Mouse (Mus musculus): ENCODE results near the gene Tdrd6. TPM values are rescaled to one million over a fixed set of nuclear protein-coding genes. Genes with fewer than 3 reads are reported as not detected.
A peak's percentile ranks its signal among the peaks of the same experiment; 100 is the strongest.

The Tdrd6 gene
- 0.04 TPM in 1 of 2 replicates, not detected in the other for polyA plus RNA-seq (2014; fragmentation: Nextera tagmentation; extraction: Ambion mirVana)

DNA sequence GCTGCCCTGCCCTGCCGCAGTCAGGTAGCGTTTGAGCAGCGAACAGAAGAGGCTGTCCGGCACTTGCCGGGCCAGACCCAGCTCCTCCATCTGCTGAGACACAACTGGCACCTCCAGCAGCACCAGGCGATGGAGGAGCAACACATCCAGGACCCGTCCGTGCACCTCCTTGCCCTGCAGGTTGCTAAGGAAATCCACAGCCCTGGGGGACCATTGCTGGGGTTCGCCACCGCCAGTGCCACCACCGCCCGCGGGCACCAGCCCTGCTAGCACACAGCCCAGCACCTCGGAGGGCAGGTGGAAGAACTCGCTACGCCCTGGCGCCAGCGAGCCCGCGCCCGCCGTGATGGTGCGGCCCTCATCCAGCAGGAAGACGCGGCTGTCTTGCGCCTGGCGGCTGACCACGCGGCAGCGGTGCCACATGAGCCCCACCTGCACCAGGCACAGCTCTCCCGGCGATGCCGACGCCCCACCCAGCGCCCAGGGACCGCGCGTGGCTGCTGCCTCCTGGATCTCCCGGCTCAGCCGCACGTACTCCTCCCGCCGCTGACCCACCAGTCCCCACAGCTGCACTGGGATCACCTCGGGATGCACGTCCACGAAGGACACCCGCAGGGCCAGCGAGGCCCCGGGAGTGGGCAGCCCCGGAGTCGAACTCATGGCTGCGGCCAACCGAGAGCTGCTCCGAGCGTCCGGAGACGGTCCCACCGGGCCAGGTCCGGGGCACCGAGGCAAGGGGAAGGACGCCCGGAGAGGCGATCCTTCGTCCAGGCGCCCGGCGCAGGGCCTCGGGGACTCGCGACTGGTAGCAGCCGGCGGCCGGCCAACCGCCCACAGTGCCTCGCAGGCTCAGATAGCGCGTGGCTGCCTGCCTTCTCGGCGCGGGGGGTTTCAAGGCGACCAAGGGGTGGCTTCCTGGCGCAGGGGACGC, at the start of gene Tdrd6:
TSS of gene Tdrd6 (minus strand) at position 804 of the 931 bp plus-strand sequence.
- peak within 1 kb of the TSS; percentile 79 for H3K4me2 ChIP-seq (ENCODE audit: low read depth, low read length)
- H3K9ac ChIP-seq (ENCODE audit: low read depth, low read length): peak within 1 kb of the TSS; percentile 52
- 2% methylated on average over 40 of the region's 83 CpGs for WGBS
- H3K9me3 ChIP-seq (ENCODE audit: control insufficient read depth, low read length): peaks cover 17% of the 10 kb centered on the region; the same call in 1 of the 2 replicates
- peaks cover 6% of the 10 kb centered on the region; the same call in 1 of the 2 replicates for H3K4me1 ChIP-seq (ENCODE audit: control insufficient read depth, insufficient read depth, low read length)
- peak within 1 kb of the TSS; percentile 46 for H3K4me3 ChIP-seq (ENCODE audit: low read depth, low read length)
- no peak within 1 kb of the TSS for H3K27ac ChIP-seq (replicated peaks; ENCODE audit: low read depth, low read length)
- DNase-seq (ENCODE audit: low spot score): no peak
- no peaks in the 10 kb centered on the region for H3K36me3 ChIP-seq (ENCODE audit: control insufficient read depth, insufficient read depth, low read length)
- peaks cover 38% of the 10 kb centered on the region for H3K27me3 ChIP-seq (replicated peaks; ENCODE audit: control insufficient read depth, insufficient read depth, low read length)
- peak; percentile 50; the same call in 1 of the 2 replicates for ATAC-seq (ENCODE audit: low read depth)

GRCm38 (mm10) chr17:43677317-43677716, 47.2 kb upstream of the Tdrd6 start:
- WGBS: 44% methylated on average over 1 of the region's 1 CpGs
- ATAC-seq (ENCODE audit: low read depth) (no peak), DNase-seq (ENCODE audit: low spot score) (no peak)

GRCm38 (mm10) chr17:43676241-43676640, 46.1 kb upstream of the Tdrd6 start:
- Histone ChIP-seq H3K36me3 (ENCODE audit: control insufficient read depth, insufficient read depth, low read length) (peaks cover 12% of the 10 kb centered on the region), H3K27me3 (replicated peaks; ENCODE audit: control insufficient read depth, insufficient read depth, low read length) (no peaks in the 10 kb centered on the region), H3K27ac (replicated peaks; ENCODE audit: low read depth, low read length) (no peak overlapping the region), H3K4me2 (ENCODE audit: low read depth, low read length) (no peak overlapping the region), H3K4me3 (ENCODE audit: low read depth, low read length) (no peak overlapping the region), H3K9ac (ENCODE audit: low read depth, low read length) (no peak overlapping the region), H3K9me3 (ENCODE audit: control insufficient read depth, low read length) (no peaks in the 10 kb centered on the region), H3K4me1 (ENCODE audit: control insufficient read depth, insufficient read depth, low read length) (no peaks in the 10 kb centered on the region)
- ATAC-seq (ENCODE audit: low read depth) (no peak), DNase-seq (ENCODE audit: low spot score) (no peak)
- 88% methylated on average over 1 of the region's 1 CpGs for WGBS

More at GRCm38 (mm10) chr17:43677317-43677716, 47.2 kb upstream of the Tdrd6 start:
- Histone ChIP-seq H3K4me1 (ENCODE audit: control insufficient read depth, insufficient read depth, low read length) (no peaks in the 10 kb centered on the region), H3K27me3 (replicated peaks; ENCODE audit: control insufficient read depth, insufficient read depth, low read length) (no peaks in the 10 kb centered on the region), H3K9me3 (ENCODE audit: control insufficient read depth, low read length) (no peaks in the 10 kb centered on the region), H3K4me3 (ENCODE audit: low read depth, low read length) (no peak overlapping the region), H3K4me2 (ENCODE audit: low read depth, low read length) (no peak overlapping the region), H3K9ac (ENCODE audit: low read depth, low read length) (no peak overlapping the region), H3K36me3 (ENCODE audit: control insufficient read depth, insufficient read depth, low read length) (peaks cover 12% of the 10 kb centered on the region), H3K27ac (replicated peaks; ENCODE audit: low read depth, low read length) (no peak overlapping the region)

- H3K4me1 ChIP-seq (ENCODE audit: control insufficient read depth, insufficient read depth, low read length): no peaks in the 10 kb centered on the region
- H3K9me3 ChIP-seq (ENCODE audit: control insufficient read depth, low read length): no peaks in the 10 kb centered on the region
- H3K4me2 ChIP-seq (ENCODE audit: low read depth, low read length): no peak overlapping the region
- H3K27me3 ChIP-seq (replicated peaks; ENCODE audit: control insufficient read depth, insufficient read depth, low read length): no peaks in the 10 kb centered on the region
- H3K9ac ChIP-seq (ENCODE audit: low read depth, low read length): no peak overlapping the region
- no peak overlapping the region for H3K27ac ChIP-seq (replicated peaks; ENCODE audit: low read depth, low read length)
- H3K4me3 ChIP-seq (ENCODE audit: low read depth, low read length): no peak overlapping the region
- WGBS: 67% methylated on average over 1 of the region's 1 CpGs
- peaks cover 3% of the 10 kb centered on the region; the same call in 1 of the 2 replicates for H3K36me3 ChIP-seq (ENCODE audit: control insufficient read depth, insufficient read depth, low read length)
- DNase-seq (ENCODE audit: low spot score): no peak
- ATAC-seq (ENCODE audit: low read depth): 0 out of 2 replicates have a peak, but pooled peaks have one; percentile 30
Observed at GRCm38 (mm10) chr17:43675228-43675627, 45.1 kb upstream of the Tdrd6 start.

DNA sequence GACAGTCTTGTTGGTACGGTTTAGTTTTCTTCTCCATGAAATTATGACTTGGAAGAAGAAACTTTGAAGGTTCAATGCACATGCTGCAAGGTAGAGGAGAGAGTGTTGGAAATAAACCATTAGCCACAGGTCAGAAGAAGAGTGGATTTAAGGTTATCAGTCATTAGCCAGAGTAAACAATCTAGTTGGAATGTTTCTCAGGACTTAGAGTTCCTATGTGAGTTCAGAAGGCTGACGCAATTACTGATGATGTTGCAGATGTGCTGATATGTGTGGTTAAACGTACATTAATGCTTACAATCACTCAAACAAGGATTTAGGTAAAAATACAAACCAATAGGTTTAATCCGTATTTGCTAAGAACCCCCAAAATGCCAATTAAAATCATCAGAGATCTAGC, 41.8 kb upstream of the Tdrd6 start:
- no peaks in the 10 kb centered on the region for H3K27me3 ChIP-seq (replicated peaks; ENCODE audit: control insufficient read depth, insufficient read depth, low read length)
- H3K36me3 ChIP-seq (ENCODE audit: control insufficient read depth, insufficient read depth, low read length): no peaks in the 10 kb centered on the region
- H3K9me3 ChIP-seq (ENCODE audit: control insufficient read depth, low read length): no peaks in the 10 kb centered on the region
- no peak overlapping the region for H3K27ac ChIP-seq (replicated peaks; ENCODE audit: low read depth, low read length)
- no peak overlapping the region for H3K4me3 ChIP-seq (ENCODE audit: low read depth, low read length)
- no peak overlapping the region for H3K4me2 ChIP-seq (ENCODE audit: low read depth, low read length)
- DNase-seq (ENCODE audit: low spot score) (no peak), ATAC-seq (ENCODE audit: low read depth) (no peak)
- WGBS: 80% methylated on average over 4 of the region's 4 CpGs
- H3K4me1 ChIP-seq (ENCODE audit: control insufficient read depth, insufficient read depth, low read length): peaks cover 14% of the 10 kb centered on the region
- H3K9ac ChIP-seq (ENCODE audit: low read depth, low read length): no peak overlapping the region

- Histone ChIP-seq H3K9ac (ENCODE audit: low read depth, low read length) (no peak overlapping the region), H3K27ac (replicated peaks; ENCODE audit: low read depth, low read length) (no peak overlapping the region)
- 66% methylated on average over 6 of the region's 6 CpGs for WGBS
Observed at GRCm38 (mm10) chr17:43669145-43669695, 39.1 kb upstream of the Tdrd6 start.

DNA sequence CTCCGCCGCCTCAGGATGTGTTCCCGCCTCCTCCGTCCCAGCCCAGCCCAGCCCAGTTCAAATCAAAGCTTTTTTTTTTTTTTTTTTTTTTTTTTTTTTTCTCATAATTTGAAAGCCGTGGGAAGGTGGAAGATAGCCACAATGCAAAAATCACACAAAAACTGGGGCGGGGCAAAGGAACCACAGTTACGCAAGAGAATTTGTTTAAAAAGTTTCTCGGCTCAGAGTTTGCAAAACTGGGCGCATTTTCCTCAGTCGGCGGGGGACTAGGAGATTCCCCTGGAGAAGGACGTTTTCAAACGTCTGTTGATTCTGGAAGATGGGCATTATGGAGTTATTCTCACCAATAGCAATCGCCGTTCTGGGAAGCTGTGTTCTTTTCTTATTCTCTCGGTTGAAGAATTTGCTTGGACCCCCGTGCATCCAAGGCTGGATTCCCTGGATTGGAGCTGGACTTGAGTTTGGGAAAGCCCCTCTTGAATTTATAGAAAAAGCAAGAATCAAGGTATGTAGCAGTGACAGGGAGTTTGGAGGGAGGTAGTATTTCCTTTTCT, 37.3 kb upstream of the Tdrd6 start, which contains the start of gene Cyp39a1:
TSS of gene Cyp39a1 (plus strand) at position 136 of the 554 bp plus-strand sequence.
- Histone ChIP-seq H3K9me3 (ENCODE audit: control insufficient read depth, low read length) (no peaks in the 10 kb centered on the region), H3K4me2 (ENCODE audit: low read depth, low read length) (peak within 1 kb of the TSS; percentile 86), H3K4me1 (ENCODE audit: control insufficient read depth, insufficient read depth, low read length) (peaks cover 24% of the 10 kb centered on the region), H3K9ac (ENCODE audit: low read depth, low read length) (peak within 1 kb of the TSS; percentile 85), H3K27me3 (replicated peaks; ENCODE audit: control insufficient read depth, insufficient read depth, low read length) (no peaks in the 10 kb centered on the region), H3K27ac (replicated peaks; ENCODE audit: low read depth, low read length) (peak within 1 kb of the TSS; percentile 58), H3K4me3 (ENCODE audit: low read depth, low read length) (peak within 1 kb of the TSS; percentile 93), H3K36me3 (ENCODE audit: control insufficient read depth, insufficient read depth, low read length) (no peaks in the 10 kb centered on the region)
- ATAC-seq (ENCODE audit: low read depth): no peak
- WGBS: under 1% methylated on average over 17 of the region's 17 CpGs
- DNase-seq (ENCODE audit: low spot score): no peak

More at GRCm38 (mm10) chr17:43669145-43669695, 39.1 kb upstream of the Tdrd6 start:
- Histone ChIP-seq H3K9me3 (ENCODE audit: control insufficient read depth, low read length) (no peaks in the 10 kb centered on the region), H3K27me3 (replicated peaks; ENCODE audit: control insufficient read depth, insufficient read depth, low read length) (no peaks in the 10 kb centered on the region), H3K4me3 (ENCODE audit: low read depth, low read length) (peak overlapping the region; percentile 93; the same call in 1 of the 2 replicates), H3K4me1 (ENCODE audit: control insufficient read depth, insufficient read depth, low read length) (peaks cover 24% of the 10 kb centered on the region), H3K4me2 (ENCODE audit: low read depth, low read length) (peak overlapping the region; percentile 86; the same call in 1 of the 2 replicates), H3K36me3 (ENCODE audit: control insufficient read depth, insufficient read depth, low read length) (no peaks in the 10 kb centered on the region)
- ATAC-seq (ENCODE audit: low read depth): no peak
- DNase-seq (ENCODE audit: low spot score): no peak

- under 1% methylated on average over 19 of the region's 41 CpGs for WGBS
- H3K27ac ChIP-seq (replicated peaks; ENCODE audit: low read depth, low read length): peak within 1 kb of the TSS; percentile 58
Observed at GRCm38 (mm10) chr17:43666576-43667289, 36.6 kb upstream of the Tdrd6 start, which contains the start of gene Slc25a27. Gene Slc25a27, minus strand, starts transcription at chr17:43667214.

More at GRCm38 (mm10) chr17:43666576-43667289, 36.6 kb upstream of the Tdrd6 start, which contains the start of gene Slc25a27:
- H3K27me3 ChIP-seq (replicated peaks; ENCODE audit: control insufficient read depth, insufficient read depth, low read length): no peaks in the 10 kb centered on the region
- DNase-seq (ENCODE audit: low spot score) (peak; percentile 98), ATAC-seq (ENCODE audit: low read depth) (peak; percentile 98)
- peaks cover 24% of the 10 kb centered on the region for H3K4me1 ChIP-seq (ENCODE audit: control insufficient read depth, insufficient read depth, low read length)
- peak within 1 kb of the TSS; percentile 85 for H3K9ac ChIP-seq (ENCODE audit: low read depth, low read length)
- H3K4me3 ChIP-seq (ENCODE audit: low read depth, low read length): peak within 1 kb of the TSS; percentile 93
- peak within 1 kb of the TSS; percentile 86 for H3K4me2 ChIP-seq (ENCODE audit: low read depth, low read length)
- H3K36me3 ChIP-seq (ENCODE audit: control insufficient read depth, insufficient read depth, low read length): no peaks in the 10 kb centered on the region
- H3K9me3 ChIP-seq (ENCODE audit: control insufficient read depth, low read length): no peaks in the 10 kb centered on the region
